Mouse (Mus musculus) brain, embryonic 14.5 days (tissue): ENCODE measurements around the gene Mrpl48.

Source experiments
- CTCF ChIP-seq: fragments of 200-500 bp; IDR thresholded peaks from 2 replicates; pipeline ENCODE4 v1.5.1; 2012; ENCODE audit warnings: inconsistent platforms, mild to moderate bottlenecking, moderate library complexity, borderline replicate concordance; ENCODE audit not compliant: insufficient read depth, insufficient read length; ENCODE audit errors: extremely low read depth
- POLR2A ChIP-seq: fragments of 200-500 bp; IDR thresholded peaks from 2 replicates; pipeline ENCODE4 v1.6.1; 2012; ENCODE audit warnings: mild to moderate bottlenecking, inconsistent platforms, borderline replicate concordance; ENCODE audit not compliant: poor library complexity, insufficient read depth, insufficient read length, severe bottlenecking; ENCODE audit errors: extremely low read depth

DNA sequence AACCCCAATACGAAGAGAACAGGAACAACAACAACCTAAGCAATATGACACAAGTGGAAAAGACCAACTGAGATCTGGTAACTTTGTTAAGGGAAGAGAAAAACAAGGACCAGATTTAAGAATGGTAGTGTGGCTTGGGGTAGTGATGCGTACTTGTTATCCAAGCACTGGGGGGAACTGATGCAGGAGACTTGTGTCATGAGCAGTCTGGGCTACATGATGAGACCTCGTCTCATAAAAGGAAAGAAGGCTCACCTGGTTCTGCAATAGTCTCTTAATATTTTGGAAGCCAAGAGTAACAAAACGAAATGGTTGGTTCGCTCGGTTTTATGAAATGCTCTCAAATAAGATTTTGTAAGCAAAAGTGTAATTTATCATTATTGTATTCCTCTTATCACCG lies 25.9 kb downstream of the Mrpl48 start:
- TF ChIP-seq POLR2A, result no peak
- TF ChIP-seq CTCF, result no peak
